Mouse (Mus musculus) brain, embryonic 18.5 days (tissue): ENCODE measurements around the gene Cep128.
"Not testable (repeated sequence)": the region's sequence is repeated elsewhere in the genome, so short reads cannot be mapped to it uniquely, and the experiment has no call there.

Source experiments
- DNase-seq: peaks from one replicate; pipeline ENCODE4 v3.0.0-alpha.2; 2012; ENCODE audit warnings: low read depth, low spot score

Gene Cep128

DNA sequence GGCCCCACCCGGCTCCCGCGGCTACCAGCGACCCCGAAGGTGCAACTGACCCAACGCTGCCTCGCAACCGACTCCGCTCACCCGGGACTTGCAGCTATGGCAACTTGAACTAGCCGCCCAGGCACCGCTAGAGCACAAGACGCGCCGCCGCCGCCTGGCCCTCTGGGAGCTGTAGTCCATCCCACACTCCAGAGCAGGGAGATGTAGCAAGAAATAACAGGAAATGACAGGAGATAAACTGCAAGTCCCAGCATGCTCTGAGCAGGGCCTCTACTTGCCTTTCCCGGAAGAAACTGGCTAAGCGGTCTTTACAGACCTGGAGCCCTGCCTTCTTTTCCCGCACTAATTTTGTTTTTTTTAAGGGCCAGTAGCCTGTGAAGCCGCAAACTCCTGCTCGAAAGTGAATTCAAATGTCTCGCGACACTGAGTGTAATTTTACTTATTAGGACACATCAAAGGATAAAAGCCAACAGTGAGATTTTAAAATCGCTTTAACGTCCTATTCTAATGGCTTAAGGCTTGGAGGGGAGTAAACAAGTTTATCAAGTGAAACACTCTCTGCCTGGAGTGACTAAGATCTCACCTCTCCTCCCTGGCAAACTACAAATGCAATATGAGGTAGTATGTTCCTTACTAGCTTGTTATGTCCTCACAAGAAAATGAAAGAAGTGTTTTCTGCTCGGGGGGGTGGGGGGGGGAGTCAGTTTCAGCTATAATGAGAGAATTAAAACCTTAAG is at the start of gene Cep128, which contains the start of gene Tshr:
TSS of gene Cep128 (minus strand) at position 129 of the 737 bp plus-strand sequence.
TSS of gene Tshr (plus strand) at position 283 of the 737 bp plus-strand sequence.
- peak; percentile 88 for DNase-seq

- no peak for DNase-seq
Measured at GRCm38 (mm10) chr12:91427129-91427528, 42.9 kb upstream of the Cep128 start.

DNA sequence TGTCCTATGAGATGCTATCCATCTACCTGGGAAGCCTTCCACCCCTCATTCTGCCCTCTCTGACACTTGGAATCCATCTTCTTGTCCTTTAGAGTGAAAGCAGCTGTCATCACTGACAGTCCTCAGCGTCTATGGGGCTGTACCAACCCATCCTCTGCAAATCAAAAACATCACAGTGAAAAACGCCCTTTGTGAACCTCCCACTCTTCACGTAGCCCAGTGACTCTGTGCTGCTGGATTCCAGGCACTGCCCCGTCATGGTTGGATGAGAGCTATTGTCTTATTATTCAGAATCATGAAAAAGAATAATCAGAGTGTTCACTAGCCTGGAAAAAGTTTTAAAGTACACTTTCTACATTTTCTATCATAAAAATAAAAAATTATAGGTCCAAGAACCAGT is 42.3 kb upstream of the Cep128 start:
- no peak for DNase-seq

DNA sequence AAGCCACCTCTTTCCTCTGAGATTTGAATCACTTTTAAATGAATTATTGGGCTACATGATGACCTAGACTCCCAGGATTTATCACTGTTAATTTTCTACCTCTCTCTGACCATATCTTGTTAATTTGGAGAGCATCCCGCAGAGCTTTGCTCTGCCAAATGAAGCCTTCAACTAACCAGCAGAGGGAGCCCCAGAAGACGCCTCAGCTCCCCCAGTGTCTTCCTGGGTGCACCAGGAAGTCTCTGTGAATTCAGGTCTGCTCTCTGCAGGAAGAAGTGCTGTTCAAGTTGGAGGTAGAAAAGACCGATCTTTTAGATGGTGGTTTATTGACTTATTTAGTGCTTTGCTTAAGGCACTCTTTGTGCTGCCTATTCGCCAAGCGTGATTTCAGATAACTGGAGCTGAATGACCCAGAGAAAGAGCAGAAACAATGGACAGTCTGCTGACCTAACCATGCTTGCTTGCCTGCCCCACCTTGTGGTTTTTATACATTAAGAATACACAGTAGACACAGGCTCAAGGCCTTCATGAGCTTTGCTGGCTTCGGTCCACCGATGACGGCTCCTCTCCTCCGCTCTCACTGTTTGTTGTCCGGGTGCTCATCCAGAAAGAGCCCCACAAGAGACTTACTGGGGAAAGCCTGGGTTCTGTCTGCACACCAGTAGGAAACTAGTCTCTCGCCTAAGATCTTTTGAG is 39.1 kb upstream of the Cep128 start:
- no peak for DNase-seq

- no peak for DNase-seq
Measured at GRCm38 (mm10) chr12:91421272-91421671, 37.1 kb upstream of the Cep128 start.

- no peak for DNase-seq
Measured at GRCm38 (mm10) chr12:91418791-91419190, 34.6 kb upstream of the Cep128 start.

GRCm38 (mm10) chr12:91416828-91417227 is 32.6 kb upstream of the Cep128 start:
- no peak for DNase-seq

DNA sequence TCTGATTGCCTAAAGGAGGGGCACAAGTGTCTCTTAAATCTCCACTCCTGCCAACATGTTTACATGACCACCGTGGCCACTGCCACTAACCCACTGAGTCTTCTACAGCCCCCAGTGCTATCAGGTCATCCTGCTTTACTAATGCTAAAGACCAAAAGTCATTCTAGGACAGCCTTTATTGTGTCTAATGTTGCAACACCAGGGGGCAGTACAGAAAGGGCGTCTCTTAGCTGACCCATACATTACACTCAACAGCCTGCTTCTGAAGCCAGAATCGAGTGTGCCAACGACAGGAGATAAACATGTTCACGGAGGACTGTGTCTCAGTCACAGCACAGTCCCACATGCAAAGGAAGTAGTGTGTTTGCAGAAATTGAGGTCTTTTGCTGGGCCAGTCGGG is 30.9 kb upstream of the Cep128 start:
- no peak for DNase-seq

- DNase-seq = peak; percentile 40
Measured at GRCm38 (mm10) chr12:91412461-91413182, 28.4 kb upstream of the Cep128 start.

DNA sequence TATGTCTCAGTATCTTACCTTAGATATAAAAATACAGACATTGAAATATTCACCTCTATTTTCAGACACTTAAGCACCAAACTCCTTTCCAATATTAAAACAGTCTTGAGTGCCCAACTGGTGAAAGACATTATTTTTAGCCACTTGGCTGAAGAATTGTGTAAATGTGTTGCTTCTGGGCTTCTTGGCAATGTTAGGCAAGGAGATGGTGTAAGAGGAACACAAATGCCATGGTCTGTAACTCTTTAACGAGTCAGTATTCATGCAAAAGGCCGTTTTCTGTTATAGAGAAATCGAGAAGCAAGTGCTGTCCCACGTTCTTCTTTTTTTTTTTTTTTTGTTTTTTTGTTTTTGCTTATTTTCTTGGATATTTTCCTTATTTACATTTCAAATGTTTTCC is 26.1 kb upstream of the Cep128 start:
- DNase-seq = no peak

DNA sequence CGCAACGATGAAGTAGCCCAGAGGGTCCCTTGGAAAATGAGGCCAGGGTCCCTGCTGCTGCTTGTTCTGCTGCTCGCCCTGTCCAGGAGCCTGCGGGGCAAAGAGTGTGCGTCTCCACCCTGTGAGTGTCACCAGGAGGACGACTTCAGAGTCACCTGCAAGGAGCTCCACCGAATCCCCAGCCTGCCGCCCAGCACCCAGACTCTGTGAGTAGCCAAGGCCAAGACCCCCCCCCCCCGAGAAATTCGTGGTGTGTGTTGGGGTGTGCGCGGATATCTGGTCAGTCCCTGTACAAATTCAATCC is 16.8 kb upstream of the Cep128 start:
- DNase-seq = no peak

DNA sequence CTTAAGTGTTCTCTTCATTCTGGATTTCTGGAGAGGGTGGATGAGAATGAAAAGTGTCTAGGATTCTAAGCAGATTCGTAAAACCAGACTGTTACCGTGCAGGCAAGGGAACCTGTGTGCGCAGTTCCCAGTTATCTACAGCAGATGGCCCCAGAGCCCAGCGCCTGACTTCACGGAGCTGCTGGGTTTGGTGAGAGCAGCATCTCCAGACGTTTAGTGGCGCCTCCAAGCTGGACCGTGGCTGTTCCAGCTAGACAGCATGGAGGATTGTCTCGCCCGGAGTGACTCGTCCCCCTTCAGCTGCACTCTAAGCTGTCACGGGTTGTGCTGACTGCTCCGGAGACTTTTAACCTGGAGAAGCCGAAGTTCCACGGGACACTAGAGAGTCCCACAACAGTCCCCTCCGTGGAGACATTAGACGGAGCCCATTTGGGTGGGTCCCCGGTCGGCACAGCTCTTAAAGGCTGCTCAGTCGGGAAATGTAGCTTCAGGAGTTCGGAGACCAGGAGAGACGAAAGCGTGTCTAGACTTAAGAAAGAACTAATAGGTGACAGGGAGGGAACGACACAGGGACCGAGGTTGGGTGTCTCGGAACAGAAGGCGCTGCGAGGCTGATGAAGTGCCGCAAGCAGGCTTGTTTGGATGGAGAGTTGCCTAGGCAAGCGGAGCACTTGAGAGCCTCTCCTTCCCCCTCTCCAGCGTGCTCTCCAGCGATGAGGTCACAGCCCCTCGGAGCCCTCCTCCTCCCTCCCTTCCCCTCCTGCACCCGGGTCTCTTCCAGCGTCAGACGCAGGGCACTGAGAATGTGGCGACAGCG is 16.2 kb upstream of the Cep128 start:
- DNase-seq = peak; percentile 70

- no peak for DNase-seq
Measured at GRCm38 (mm10) chr12:91383516-91384264, 519 bp downstream of the Cep128 start.

- no peak for DNase-seq
Measured at GRCm38 (mm10) chr12:91369173-91369572, 15.0 kb downstream of the Cep128 start.

- no peak for DNase-seq
Measured at GRCm38 (mm10) chr12:91353783-91354182, 30.4 kb downstream of the Cep128 start.

DNA sequence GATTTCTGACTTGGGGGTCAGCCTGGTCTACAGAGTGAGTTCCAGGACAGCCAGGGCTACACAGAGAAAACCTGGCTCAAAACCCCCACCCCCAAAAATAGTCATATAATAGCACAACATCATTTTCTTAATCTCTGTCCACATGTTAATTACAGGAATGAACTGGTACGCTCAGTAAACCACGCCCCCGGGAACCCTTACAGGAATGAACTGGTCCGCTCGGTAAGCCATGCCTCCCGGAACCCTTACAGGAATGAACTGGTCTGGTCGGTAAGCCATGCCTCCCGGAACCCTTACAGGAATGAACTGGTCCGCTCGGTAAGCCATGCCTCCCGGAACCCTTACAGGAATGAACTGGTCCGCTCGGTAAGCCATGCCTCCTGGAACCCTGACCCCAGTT is 45.6 kb downstream of the Cep128 start:
- DNase-seq = not testable (repeated sequence)

GRCm38 (mm10) chr12:91327527-91327926 is 56.7 kb downstream of the Cep128 start:
- no peak for DNase-seq

- DNase-seq = no peak
Measured at GRCm38 (mm10) chr12:91326104-91326503, 58.1 kb downstream of the Cep128 start.

DNA sequence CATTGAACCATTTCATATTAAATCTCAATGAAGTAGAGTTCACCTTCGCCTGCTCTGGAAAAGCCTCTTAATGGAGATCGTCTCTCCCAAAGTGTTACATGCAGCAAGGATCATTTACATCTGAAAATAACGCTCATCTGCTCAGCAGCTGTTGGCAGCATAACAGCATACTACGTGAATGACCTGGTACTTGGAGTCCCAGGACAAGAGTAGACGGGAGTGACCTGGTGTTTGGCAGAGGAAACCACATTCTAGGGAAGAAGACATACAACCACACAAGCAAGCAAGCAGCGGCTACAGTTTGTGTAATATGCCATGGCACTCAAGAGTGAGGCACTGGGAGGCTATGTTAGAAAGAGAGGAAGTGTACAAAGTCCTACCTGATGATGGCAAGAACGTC is 69.2 kb downstream of the Cep128 start:
- DNase-seq = no peak

DNA sequence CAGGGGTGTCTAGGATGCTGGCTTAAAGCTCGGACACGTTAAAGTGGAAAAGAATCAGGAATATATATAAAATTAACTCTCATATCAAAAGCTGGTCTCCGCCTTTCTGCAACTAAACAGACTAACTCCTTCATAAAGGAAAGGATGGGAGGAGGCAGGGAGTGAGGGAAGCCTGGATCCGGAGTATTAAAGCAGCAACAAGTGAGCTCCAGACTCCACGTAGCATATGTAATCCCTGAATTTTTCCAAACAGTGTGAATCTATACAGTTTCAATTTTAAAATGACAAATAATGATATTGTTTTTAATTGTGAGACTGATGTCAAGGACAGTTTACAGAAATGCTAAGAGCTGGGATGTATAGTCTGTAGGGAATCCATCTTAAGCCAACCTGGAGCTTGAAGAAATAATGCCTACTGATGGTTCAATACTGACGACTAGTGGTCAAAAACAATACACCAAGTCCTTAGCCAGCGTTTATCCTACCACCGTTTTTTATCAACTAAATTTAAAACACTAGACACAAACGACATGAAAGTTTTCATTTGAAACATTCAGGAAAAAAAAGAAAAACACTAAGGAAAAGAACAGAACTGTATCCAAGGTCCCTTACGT is 70.1 kb downstream of the Cep128 start:
- DNase-seq = peak; percentile 64

DNA sequence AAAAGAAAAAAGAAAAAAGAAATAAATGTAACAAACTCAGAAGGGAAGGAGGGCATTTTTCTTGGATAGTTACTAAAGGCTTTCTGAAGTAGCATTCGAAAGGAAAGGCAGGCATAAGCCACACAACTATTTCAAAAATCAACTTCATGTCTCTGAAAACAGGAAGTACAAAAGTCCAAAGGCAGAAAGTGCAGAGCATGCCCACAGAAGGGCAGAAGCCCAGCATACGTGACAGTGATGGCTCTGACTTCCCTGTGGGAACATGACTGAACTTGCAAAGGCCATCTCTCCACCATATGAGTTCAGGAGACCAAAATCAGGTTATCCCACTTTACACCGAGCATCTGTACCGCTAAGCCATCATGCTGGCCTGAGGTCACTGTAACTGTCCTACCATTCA is 71.6 kb downstream of the Cep128 start:
- no peak for DNase-seq
